Mouse (Mus musculus) c-Kit-positive CD71-positive TER-119-negative erythroid progenitor cells, embryonic 14.5 days (primary cell): ENCODE measurements at regions not wholly inside any gene's neighbourhood (a gene's known extent, or its start where the extent isn't known, plus 50 kb on each side); places are given as distances from the start of the nearest gene placed in this dataset.

ENCODE experiments used
- DNase-seq: peaks from one replicate; pipeline ENCODE4 v3.0.0-alpha.2; 2013; ENCODE audit warnings: low read depth

- no peak for DNase-seq
Measured at GRCm38 (mm10) chr7:62924585-62925331, 101.3 kb upstream of the A26c2 start.

- no peak for DNase-seq
Measured at GRCm38 (mm10) chr7:62922246-62922645, 98.8 kb upstream of the A26c2 start.

GRCm38 (mm10) chr7:62894337-62894736, 70.9 kb upstream of the A26c2 start:
- DNase-seq = no peak

- DNase-seq = peak; percentile 13
Measured at GRCm38 (mm10) chr7:62877033-62877432, 53.6 kb upstream of the A26c2 start.
